Comparison of ENCODE assay signal across 8 mouse cellular contexts in the genomic region with DNA sequence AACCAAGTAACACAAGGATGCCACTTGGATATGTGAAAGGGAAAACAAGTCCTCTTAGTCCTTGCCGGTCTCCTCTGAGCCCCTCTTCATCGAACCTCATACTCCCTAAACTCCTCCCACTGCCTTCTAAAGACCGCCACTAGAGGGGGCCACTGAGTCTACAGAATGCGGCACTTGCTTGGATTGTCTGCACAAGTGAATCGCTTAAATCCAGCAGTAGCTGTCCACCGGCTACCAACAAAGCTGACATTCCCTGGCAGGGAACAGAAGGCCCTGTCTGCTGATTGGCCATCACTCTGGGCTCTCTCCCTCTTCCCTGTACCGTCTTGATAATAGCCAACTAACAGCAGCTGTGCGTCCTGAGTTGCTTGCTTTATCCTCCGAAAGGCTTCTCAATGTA. TPM values are rescaled to one million over a fixed set of nuclear protein-coding genes. Genes with fewer than 3 reads are reported as not detected.
DNase-seq lines count a peak whose midpoint lies in the region; ATAC-seq and TF ChIP-seq lines count a peak whose summit lies in the region.

No protein-coding gene starts in this region.

- H3K4me3 ChIP-seq in cortical plate, adult 2 months (ENCODE audit: insufficient read depth, low read length), result no peak overlapping the region

- intact Hi-C loops in gastrocnemius, postnatal 14 days (cut with DNase I; ENCODE audit: low total_unique reads), result no loop called here

- H3K27ac ChIP-seq in cortical plate, adult 2 months (ENCODE audit: insufficient read depth, low read length), result no peak overlapping the region

- no peaks in the 10 kb centered on the region for H3K4me1 ChIP-seq in cortical plate, adult 2 months (ENCODE audit: control insufficient read depth, insufficient read depth, low read length)

- peak; percentile 85 for ATAC-seq in activated CD4-positive, CD25-positive, alpha-beta regulatory T cell, adult 4 months
- ATAC-seq in inflammation-experienced regulatory T-cells, adult 6 months, result peak; percentile 88
- ATAC-seq in megakaryocyte-erythroid progenitor cell, adult 5-6 weeks (replicated peaks; ENCODE audit: low FRiP score, low TSS enrichment, poor library complexity, severe bottlenecking), result peak; percentile 80

- TF ChIP-seq POLR2A in cortical plate, adult 2 months (IDR thresholded peaks at IDR 0.05; ENCODE audit: extremely low read depth, insufficient read depth, low read length), result no peak

- DNase-seq in gastrocnemius, postnatal 14 days, result peak; percentile 88
- DNase-seq in left cerebral cortex, adult 9 months (ENCODE audit: low spot score in 2 of 2), result peak; percentile 69 to 96
- DNase-seq in right cerebral cortex, postnatal 25 days, result peak; percentile 84
- DNase-seq in urinary bladder, postnatal 36 days (ENCODE audit: low spot score in 2 of 2), result peak; percentile 85 to 86

- TF ChIP-seq CTCF in cortical plate, adult 2 months (IDR thresholded peaks at IDR 0.05; ENCODE audit: extremely low read depth, insufficient read depth, low read length), result peak; percentile 94

RNA-seq across cellular contexts. Expression of gene Gnb3, which starts 7.2 kb away (rescaled TPM):
- polyA plus RNA-seq in activated CD4-positive, CD25-positive, alpha-beta regulatory T cell, adult 4 months (2017; shearing (Covaris generic)), result under 1 TPM in 1 of 2 experiments, not detected in 1; 0.19 TPM
- polyA plus RNA-seq in cortical plate, adult 2 months (2012; rRNA removed), result 0.17 and 0.25 TPM in 2 replicates
- 1 to 10 TPM; 6.6 to 7.0 TPM for total RNA-seq in gastrocnemius, postnatal 14 days (2021)
- polyA plus RNA-seq in inflammation-experienced regulatory T-cells, adult 6 months (2017; shearing (Covaris generic)), result under 1 TPM in 2 of 3 experiments, not detected in 1; 0.44 to 0.48 TPM
- total RNA-seq in megakaryocyte-erythroid progenitor cell, adult 5-6 weeks (2014; fragmentation: Nextera tagmentation), result not detected in 2 replicates
- total RNA-seq in megakaryocyte-erythroid progenitor cell, adult 5-6 weeks (2017), result not detected in 2 replicates

RNA-seq across cellular contexts. Expression of gene P3h3, which starts 10.2 kb away (rescaled TPM):
- polyA plus RNA-seq in activated CD4-positive, CD25-positive, alpha-beta regulatory T cell, adult 4 months (2017; shearing (Covaris generic)), result not detected
- 59.6 and 66.5 TPM in 2 replicates for polyA plus RNA-seq in cortical plate, adult 2 months (2012; rRNA removed)
- 10 to 100 TPM; 19.7 to 24.2 TPM for total RNA-seq in gastrocnemius, postnatal 14 days (2021)
- under 1 TPM in 2 of 3 experiments, not detected in 1; 0.30 to 0.36 TPM for polyA plus RNA-seq in inflammation-experienced regulatory T-cells, adult 6 months (2017; shearing (Covaris generic))
- total RNA-seq in megakaryocyte-erythroid progenitor cell, adult 5-6 weeks (2014; fragmentation: Nextera tagmentation), result 0.61 and 3.0 TPM in 2 replicates
- total RNA-seq in megakaryocyte-erythroid progenitor cell, adult 5-6 weeks (2017), result 0.89 and 2.2 TPM in 2 replicates

RNA-seq across cellular contexts. Expression of gene Gpr162, which starts 16.5 kb away (rescaled TPM):
- under 1 TPM in 1 of 2 experiments, not detected in 1; 0.21 TPM for polyA plus RNA-seq in activated CD4-positive, CD25-positive, alpha-beta regulatory T cell, adult 4 months (2017; shearing (Covaris generic))
- polyA plus RNA-seq in cortical plate, adult 2 months (2012; rRNA removed), result 163 and 187 TPM in 2 replicates
- total RNA-seq in gastrocnemius, postnatal 14 days (2021), result under 1 TPM; 0.33 to 0.45 TPM
- under 1 TPM in 2 of 3 experiments, not detected in 1; 0.16 to 0.19 TPM for polyA plus RNA-seq in inflammation-experienced regulatory T-cells, adult 6 months (2017; shearing (Covaris generic))
- total RNA-seq in megakaryocyte-erythroid progenitor cell, adult 5-6 weeks (2014; fragmentation: Nextera tagmentation), result not detected in 2 replicates
- not detected in 2 replicates for total RNA-seq in megakaryocyte-erythroid progenitor cell, adult 5-6 weeks (2017)

RNA-seq across cellular contexts. Expression of gene Cdca3, which starts 18.0 kb away (rescaled TPM):
- 10 to 100 TPM; 43.4 to 57.7 TPM for polyA plus RNA-seq in activated CD4-positive, CD25-positive, alpha-beta regulatory T cell, adult 4 months (2017; shearing (Covaris generic))
- 2.3 and 2.4 TPM in 2 replicates for polyA plus RNA-seq in cortical plate, adult 2 months (2012; rRNA removed)
- 1 to 10 TPM; 4.6 to 5.0 TPM for total RNA-seq in gastrocnemius, postnatal 14 days (2021)
- polyA plus RNA-seq in inflammation-experienced regulatory T-cells, adult 6 months (2017; shearing (Covaris generic)), result 100 to 1,000 TPM in 1 of 3 experiments, 10 to 100 TPM in 1, 1 to 10 TPM in 1; 7.6 to 142 (median 17.9) TPM
- total RNA-seq in megakaryocyte-erythroid progenitor cell, adult 5-6 weeks (2014; fragmentation: Nextera tagmentation), result 100 and 181 TPM in 2 replicates
- 90.3 and 111 TPM in 2 replicates for total RNA-seq in megakaryocyte-erythroid progenitor cell, adult 5-6 weeks (2017)

RNA-seq across cellular contexts. Expression of gene Usp5, which starts 18.0 kb away (rescaled TPM):
- polyA plus RNA-seq in activated CD4-positive, CD25-positive, alpha-beta regulatory T cell, adult 4 months (2017; shearing (Covaris generic)), result 10 to 100 TPM; 58.3 to 86.0 TPM
- 151 and 152 TPM in 2 replicates for polyA plus RNA-seq in cortical plate, adult 2 months (2012; rRNA removed)
- 10 to 100 TPM; 55.3 to 61.9 TPM for total RNA-seq in gastrocnemius, postnatal 14 days (2021)
- 10 to 100 TPM; 69.1 to 81.5 (median 73.8) TPM for polyA plus RNA-seq in inflammation-experienced regulatory T-cells, adult 6 months (2017; shearing (Covaris generic))
- 85.0 and 100 TPM in 2 replicates for total RNA-seq in megakaryocyte-erythroid progenitor cell, adult 5-6 weeks (2014; fragmentation: Nextera tagmentation)
- total RNA-seq in megakaryocyte-erythroid progenitor cell, adult 5-6 weeks (2017), result 75.7 and 80.9 TPM in 2 replicates

Comparison
In these comparisons a context has a peak if more than half of its experiments do, and no peak if none do; other contexts are left out.
1. RNA of gene P3h3, which starts 10.2 kb away (polyA plus RNA-seq): 59.6 to 66.5 TPM in cortical plate, adult 2 months; 0.30 to 0.36 TPM in inflammation-experienced regulatory T-cells, adult 6 months and not detected in activated CD4-positive, CD25-positive, alpha-beta regulatory T cell, adult 4 months; every median in the first group is over 10 times any median in the second.
2. RNA of gene Gpr162, which starts 16.5 kb away (polyA plus RNA-seq): 163 to 187 TPM in cortical plate, adult 2 months; 0.21 TPM in activated CD4-positive, CD25-positive, alpha-beta regulatory T cell, adult 4 months and 0.16 to 0.19 TPM in inflammation-experienced regulatory T-cells, adult 6 months; every median in the first group is over 100 times any median in the second.
3. Peak in every context shown above with its lines, with median percentiles within 50 percentile points of each other: ATAC-seq and DNase-seq.